Mouse (Mus musculus): ENCODE measurements around the gene Hivep3. TPM values are rescaled to one million over a fixed set of nuclear protein-coding genes. Genes with fewer than 3 reads are reported as not detected.

Gene Hivep3
- total RNA-seq (2022): 10 to 100 TPM; 44.8 to 49.2 (median 47.6) TPM

GRCm38 (mm10) chr4:119733184-119733880 lies at the start of gene Hivep3:
Gene Hivep3 (plus strand): TSS chr4:119733784.
- DNase-seq (ENCODE audit: low spot score in 2 of 2): peak; percentile 98

- no peak for DNase-seq (ENCODE audit: low spot score in 2 of 2)
Observed at GRCm38 (mm10) chr4:119685746-119686145, 47.8 kb upstream of the Hivep3 start.

DNA sequence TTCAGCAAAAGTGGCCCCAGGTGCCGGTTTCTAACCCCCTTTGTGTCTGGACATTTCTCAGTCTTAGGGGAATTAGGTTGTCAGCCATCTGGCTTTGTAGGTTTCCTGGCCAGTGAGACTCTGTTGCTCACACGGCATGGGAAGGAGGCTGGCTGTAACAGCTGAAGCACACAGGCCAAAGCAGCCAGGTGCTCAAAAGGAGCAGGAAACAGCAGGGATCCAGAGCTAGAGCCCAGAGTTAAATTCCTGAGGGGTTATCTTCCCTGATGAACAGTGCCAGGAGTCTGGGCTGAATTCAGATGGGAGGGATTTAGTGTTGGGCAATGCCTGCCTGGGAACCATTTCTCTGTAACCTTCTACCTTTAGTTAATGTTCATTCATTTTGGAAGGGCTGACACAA lies 35.2 kb upstream of the Hivep3 start:
- DNase-seq (ENCODE audit: low spot score in 2 of 2): no peak

GRCm38 (mm10) chr4:119701269-119701954 lies 32.2 kb upstream of the Hivep3 start:
- DNase-seq (ENCODE audit: low spot score in 2 of 2): no peak

DNA sequence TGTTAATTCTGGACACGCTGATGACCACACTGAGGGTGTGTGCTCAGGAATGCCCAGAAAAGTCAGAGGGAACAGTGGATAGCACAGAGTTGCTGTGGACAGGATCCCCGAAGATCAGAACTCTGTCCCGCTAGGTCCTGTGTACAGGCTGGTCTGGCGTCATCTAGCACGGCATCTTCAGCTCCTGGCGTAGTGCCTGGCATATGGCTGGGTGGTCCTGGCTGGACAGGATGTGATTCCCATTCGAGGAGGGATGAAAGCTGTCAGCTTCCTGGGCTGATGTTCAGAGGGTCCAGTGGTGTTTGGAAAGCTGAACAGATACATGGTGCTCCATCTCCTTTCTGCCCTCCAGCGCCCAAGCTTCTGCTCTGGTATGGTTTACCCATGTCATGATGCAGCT lies 29.6 kb upstream of the Hivep3 start:
- DNase-seq (ENCODE audit: low spot score in 2 of 2): no peak

DNA sequence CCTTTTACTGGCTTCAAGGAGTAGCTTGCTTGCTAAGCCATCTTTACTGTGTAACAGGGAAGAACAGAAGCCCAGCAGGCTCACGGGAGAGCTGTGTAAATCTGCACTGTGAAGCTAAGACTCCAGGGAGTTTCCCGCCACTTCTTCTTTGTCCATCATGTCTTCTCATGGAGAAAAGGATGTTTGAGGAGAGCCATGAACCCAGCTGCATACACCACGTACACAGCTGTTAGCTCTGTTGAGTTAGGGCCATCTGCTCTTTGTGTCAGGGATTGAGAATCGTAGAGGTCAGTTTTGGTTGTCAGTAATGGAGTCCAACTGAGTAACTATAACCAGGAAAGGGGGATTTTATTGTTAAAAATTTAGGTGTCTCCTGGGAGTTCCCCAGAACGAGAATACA lies 26.3 kb upstream of the Hivep3 start:
- DNase-seq (ENCODE audit: low spot score in 2 of 2): no peak

DNA sequence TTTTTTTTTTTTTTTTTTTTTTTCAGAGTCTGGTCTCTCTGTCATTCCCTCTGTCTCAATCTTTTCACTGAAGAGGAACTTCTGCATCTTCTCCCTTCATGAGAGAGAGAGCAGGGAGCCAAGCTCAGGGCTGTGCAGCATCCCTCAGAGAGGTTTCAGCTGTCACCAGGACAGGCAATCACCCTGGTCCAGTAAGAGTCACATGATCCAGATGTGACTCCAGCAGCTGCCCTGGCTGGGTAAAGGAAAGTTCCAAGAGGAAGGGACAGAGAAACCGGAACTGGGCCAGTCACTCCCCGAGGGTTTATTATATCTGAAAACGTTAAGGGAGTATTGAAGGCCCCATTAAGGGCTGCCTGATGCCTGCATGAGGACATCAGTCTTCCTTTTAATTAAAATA lies 25.8 kb upstream of the Hivep3 start:
- DNase-seq (ENCODE audit: low spot score in 2 of 2): no peak

GRCm38 (mm10) chr4:119710208-119710607 lies 23.4 kb upstream of the Hivep3 start:
- no peak for DNase-seq (ENCODE audit: low spot score in 2 of 2)

- peak; percentile 8 to 67 for DNase-seq (ENCODE audit: low spot score in 2 of 2)
Observed at GRCm38 (mm10) chr4:119717443-119717842, 16.1 kb upstream of the Hivep3 start.

- DNase-seq (ENCODE audit: low spot score in 2 of 2): no peak
Observed at GRCm38 (mm10) chr4:119721531-119721930, 12.1 kb upstream of the Hivep3 start.

- DNase-seq (ENCODE audit: low spot score in 2 of 2): no peak
Observed at GRCm38 (mm10) chr4:119726074-119726473, 7.5 kb upstream of the Hivep3 start.

- DNase-seq (ENCODE audit: low spot score in 2 of 2): no peak
Observed at GRCm38 (mm10) chr4:119727871-119728270, 5.7 kb upstream of the Hivep3 start.

DNA sequence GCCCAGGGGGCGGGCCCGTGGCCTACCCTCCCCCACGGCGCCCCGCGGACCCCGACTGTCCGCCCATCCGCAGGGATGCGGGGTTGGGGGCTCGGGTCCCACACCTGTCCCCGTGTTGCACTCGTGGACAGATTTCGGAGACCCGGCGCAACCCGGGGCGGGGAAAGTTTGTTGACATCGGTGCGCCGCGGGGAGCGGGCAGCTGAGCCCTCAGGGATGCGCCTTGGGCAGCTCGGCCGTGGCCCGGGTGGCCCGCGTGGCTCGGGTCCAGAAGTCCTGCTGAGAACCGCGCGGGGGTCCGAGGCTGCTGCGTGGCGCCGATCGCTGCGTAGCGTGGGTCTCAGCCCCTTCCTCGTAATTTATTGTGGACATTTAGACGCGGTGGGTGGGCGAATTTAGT lies 358 bp downstream of the Hivep3 start:
- DNase-seq (ENCODE audit: low spot score in 2 of 2): peak in 1 of 2 experiments; percentile 25

DNA sequence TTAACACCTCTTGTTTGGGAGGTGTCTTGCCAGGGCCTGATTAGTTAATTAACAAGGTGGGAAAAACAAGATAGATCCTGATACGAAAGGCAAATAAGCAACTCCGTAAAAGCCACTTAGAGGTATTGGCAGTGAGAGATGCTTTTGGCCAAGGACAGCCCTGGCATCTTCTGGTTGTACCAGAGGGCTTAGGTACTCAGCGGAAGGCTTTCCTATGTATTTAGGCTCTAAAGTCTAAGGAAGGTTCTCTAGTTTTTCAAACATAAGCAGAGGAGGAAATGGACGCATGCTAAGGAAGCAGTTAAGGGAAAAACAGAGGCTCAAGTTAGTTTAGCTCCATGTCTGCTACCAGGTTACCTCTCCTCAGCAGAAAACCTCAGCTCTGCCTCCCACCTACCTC lies 768 bp downstream of the Hivep3 start:
- no peak for DNase-seq (ENCODE audit: low spot score in 2 of 2)

DNA sequence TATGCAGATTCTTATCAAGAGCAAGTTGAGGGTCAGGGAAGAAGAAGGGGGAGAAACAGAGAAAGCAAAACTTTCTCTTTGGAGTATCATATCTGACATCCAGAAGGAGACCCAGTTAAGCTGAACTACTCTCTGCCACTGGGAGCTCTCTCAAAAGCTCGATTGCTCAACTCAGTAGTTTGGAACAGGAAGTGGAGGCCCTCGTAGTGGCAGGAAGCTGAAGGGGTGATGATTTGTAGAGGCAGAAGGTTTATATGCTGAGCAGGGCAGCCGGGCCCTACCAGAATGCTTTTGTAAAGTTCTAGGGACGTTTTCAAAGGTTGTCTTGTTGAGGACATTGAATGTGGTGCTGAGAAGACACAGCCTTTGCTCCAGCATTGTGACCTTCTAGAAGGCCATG lies 5.1 kb downstream of the Hivep3 start:
- no peak for DNase-seq (ENCODE audit: low spot score in 2 of 2)

- DNase-seq (ENCODE audit: low spot score in 2 of 2): no peak
Observed at GRCm38 (mm10) chr4:119739301-119740062, 5.9 kb downstream of the Hivep3 start.

DNA sequence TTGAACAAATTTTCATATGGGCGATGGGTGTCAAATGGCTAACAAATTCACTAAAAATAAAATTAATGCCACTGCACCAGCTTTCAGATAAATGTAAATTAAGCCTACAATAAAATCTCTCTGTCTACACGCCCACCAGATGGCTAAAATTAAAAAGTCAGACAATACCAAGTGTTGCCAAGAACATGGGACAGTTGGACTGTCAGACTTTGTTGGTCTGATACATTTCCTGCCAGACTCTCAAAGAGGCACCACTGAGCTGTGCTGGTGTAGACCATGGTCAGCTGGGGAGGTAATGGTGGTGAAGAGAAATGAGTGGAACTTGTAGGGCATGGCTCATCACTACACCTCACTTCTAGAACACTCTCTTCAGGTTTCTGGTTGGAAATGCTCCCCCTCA lies 14.8 kb downstream of the Hivep3 start:
- DNase-seq (ENCODE audit: low spot score in 2 of 2): no peak

- no peak for DNase-seq (ENCODE audit: low spot score in 2 of 2)
Observed at GRCm38 (mm10) chr4:119750157-119750556, 16.6 kb downstream of the Hivep3 start.

GRCm38 (mm10) chr4:119750681-119751211 lies 17.2 kb downstream of the Hivep3 start:
- no peak for DNase-seq (ENCODE audit: low spot score in 2 of 2)

DNA sequence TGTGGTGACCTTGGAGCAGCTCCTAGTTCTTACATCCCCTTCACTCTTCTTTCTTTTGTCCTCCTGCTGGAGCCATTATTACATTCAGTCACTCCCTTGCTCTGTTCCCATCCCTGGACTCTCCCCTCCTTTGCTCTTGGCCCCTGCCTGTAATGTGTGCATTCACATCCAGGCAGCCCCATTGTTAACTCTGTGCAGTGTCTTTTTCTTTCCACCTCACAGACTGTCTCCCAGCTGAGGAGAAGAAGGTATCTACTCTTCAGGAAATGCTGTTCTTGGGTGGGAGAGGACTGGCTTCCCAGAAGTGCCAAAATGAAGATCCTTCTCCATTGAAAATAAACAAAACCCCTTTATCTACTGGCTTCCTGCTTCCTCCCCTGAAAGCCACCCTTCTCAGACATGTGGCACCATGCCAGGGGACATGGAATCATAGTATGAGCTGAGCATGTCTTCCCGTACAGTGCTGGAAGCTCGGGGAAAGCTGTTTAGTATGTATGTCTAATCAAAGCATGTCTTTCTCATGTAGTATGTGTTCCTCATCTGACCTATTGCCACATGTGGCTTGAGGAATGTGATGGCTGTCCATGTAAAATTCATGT lies 17.9 kb downstream of the Hivep3 start:
- DNase-seq (ENCODE audit: low spot score in 2 of 2): no peak

DNA sequence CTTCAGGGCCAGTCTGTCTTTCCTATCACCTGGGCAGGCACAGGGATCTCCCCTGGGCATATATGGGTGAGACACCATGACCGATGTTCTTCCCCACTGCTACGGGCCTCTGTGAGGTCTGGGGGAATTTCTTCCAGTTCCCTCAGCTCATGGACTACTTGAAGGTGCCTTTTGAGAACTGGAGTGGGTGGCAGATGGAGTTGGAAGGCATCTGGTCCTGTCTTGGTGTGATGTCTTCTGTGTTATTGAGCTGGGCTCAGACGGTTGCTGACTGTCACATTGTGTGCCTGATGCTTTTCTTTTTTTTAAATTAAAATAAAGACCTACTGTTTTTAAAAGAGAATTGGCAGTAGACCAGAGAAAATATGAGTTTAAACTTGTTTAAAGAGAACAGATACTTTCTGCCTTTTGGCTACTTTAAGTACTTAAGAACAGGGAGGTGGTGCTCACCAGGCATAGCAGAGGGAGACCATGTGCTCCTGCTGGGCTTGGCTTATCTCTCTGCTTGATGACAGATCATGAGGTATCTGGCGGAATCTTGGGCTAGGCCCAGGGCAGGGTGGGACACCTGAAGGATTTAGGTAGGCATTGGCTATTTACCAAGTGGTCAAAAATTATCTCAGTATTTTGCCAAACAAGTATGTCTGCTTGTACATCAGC lies 26.1 kb downstream of the Hivep3 start:
- DNase-seq (ENCODE audit: low spot score in 2 of 2): peak in 1 of 2 experiments; percentile 75

All from left cerebral cortex, adult 8-10 months (tissue).